Mouse (Mus musculus): ENCODE measurements around the gene P4ha1. TPM values are rescaled to one million over a fixed set of nuclear protein-coding genes. Genes with fewer than 3 reads are reported as not detected.
"Not testable (repeated sequence)": the region's sequence is repeated elsewhere in the genome, so short reads cannot be mapped to it uniquely, and the experiment has no call there.

P4ha1 gene
- 10 to 100 TPM; 43.4 to 48.1 TPM for total RNA-seq (2021)

GRCm38 (mm10) chr10:59323100-59323487 lies at the start of gene P4ha1:
Gene P4ha1, plus strand, starts transcription at chr10:59323296.
- intact Hi-C loops (cut with DNase I) = loop anchor here (5.0 kb wide), 1 partner anchor 379 kb away; the partner anchor contains the start of gene Micu1

GRCm38 (mm10) chr10:59275745-59276144 lies 47.4 kb upstream of the P4ha1 start:
- intact Hi-C loops (cut with DNase I) = no loop called here
- DNase-seq (ENCODE audit: low spot score in 2 of 2) = no peak

More at GRCm38 (mm10) chr10:59323100-59323487, at the start of gene P4ha1:
- DNase-seq (ENCODE audit: low spot score in 2 of 2) = peak; percentile 99

- intact Hi-C loops (cut with DNase I) = no loop called here
- DNase-seq (ENCODE audit: low spot score in 2 of 2) = no peak
Observed at GRCm38 (mm10) chr10:59277116-59277515, 46.0 kb upstream of the P4ha1 start.

GRCm38 (mm10) chr10:59277729-59278475 lies 45.2 kb upstream of the P4ha1 start:
- DNase-seq (ENCODE audit: low spot score in 2 of 2) = no peak
- intact Hi-C loops (cut with DNase I) = no loop called here

GRCm38 (mm10) chr10:59283164-59283563 lies 39.9 kb upstream of the P4ha1 start:
- no peak for DNase-seq (ENCODE audit: low spot score in 2 of 2)
- intact Hi-C loops (cut with DNase I) = no loop called here

GRCm38 (mm10) chr10:59283749-59284148 lies 39.3 kb upstream of the P4ha1 start:
- DNase-seq (ENCODE audit: low spot score in 2 of 2) = no peak
- intact Hi-C loops (cut with DNase I) = no loop called here

GRCm38 (mm10) chr10:59285530-59285929 lies 37.6 kb upstream of the P4ha1 start:
- intact Hi-C loops (cut with DNase I) = no loop called here
- peak in 1 of 2 experiments; percentile 64 for DNase-seq (ENCODE audit: low spot score in 2 of 2)

GRCm38 (mm10) chr10:59287251-59287650 lies 35.8 kb upstream of the P4ha1 start:
- no peak for DNase-seq (ENCODE audit: low spot score in 2 of 2)
- intact Hi-C loops (cut with DNase I) = no loop called here

- intact Hi-C loops (cut with DNase I) = no loop called here
- DNase-seq (ENCODE audit: low spot score in 2 of 2) = no peak
Observed at GRCm38 (mm10) chr10:59287662-59288061, 35.4 kb upstream of the P4ha1 start.

GRCm38 (mm10) chr10:59289062-59289461 lies 34.0 kb upstream of the P4ha1 start:
- intact Hi-C loops (cut with DNase I) = no loop called here
- no peak for DNase-seq (ENCODE audit: low spot score in 2 of 2)

GRCm38 (mm10) chr10:59291536-59291935 lies 31.6 kb upstream of the P4ha1 start:
- no peak for DNase-seq (ENCODE audit: low spot score in 2 of 2)
- intact Hi-C loops (cut with DNase I) = loop anchor here (5.0 kb wide), 1 partner anchor 479 kb away; the partner anchor contains the start of gene Sh3rf3

- intact Hi-C loops (cut with DNase I) = loop anchor here (1.0 to 5.0 kb wide), 4 partner anchors 71 to 480 kb away; partner anchors contain the start of genes Sept10, Sh3rf3 and Sowahc
- no peak for DNase-seq (ENCODE audit: low spot score in 2 of 2)
Observed at GRCm38 (mm10) chr10:59292079-59292478, 31.0 kb upstream of the P4ha1 start.

- intact Hi-C loops (cut with DNase I) = loop anchor here (1.0 to 5.0 kb wide), 4 partner anchors 71 to 480 kb away; partner anchors contain the start of genes Sept10, Sh3rf3 and Sowahc
- peak; percentile 89 to 92 for DNase-seq (ENCODE audit: low spot score in 2 of 2)
Observed at GRCm38 (mm10) chr10:59292558-59292957, 30.5 kb upstream of the P4ha1 start.

- peak; percentile 56 to 72 for DNase-seq (ENCODE audit: low spot score in 2 of 2)
- intact Hi-C loops (cut with DNase I) = loop anchor here (5.0 kb wide), 1 partner anchor 62 kb away; no protein-coding TSS in a partner anchor
Observed at GRCm38 (mm10) chr10:59295241-59295811, 27.8 kb upstream of the P4ha1 start.

- intact Hi-C loops (cut with DNase I) = loop anchor here (1.0 to 5.0 kb wide), 2 partner anchors 61 to 569 kb away; no protein-coding TSS in a partner anchor
- peak; percentile 82 to 87 for DNase-seq (ENCODE audit: low spot score in 2 of 2)
Observed at GRCm38 (mm10) chr10:59296261-59296660, 26.8 kb upstream of the P4ha1 start.

- DNase-seq (ENCODE audit: low spot score in 2 of 2); intact Hi-C loops (cut with DNase I): not testable (repeated sequence)
Observed at GRCm38 (mm10) chr10:59302671-59303070, 20.4 kb upstream of the P4ha1 start.

GRCm38 (mm10) chr10:59308993-59309715 lies 13.9 kb upstream of the P4ha1 start:
- intact Hi-C loops (cut with DNase I) = no loop called here
- DNase-seq (ENCODE audit: low spot score in 2 of 2) = peak in 1 of 2 experiments; percentile 54

- DNase-seq (ENCODE audit: low spot score in 2 of 2) = no peak
- intact Hi-C loops (cut with DNase I) = loop anchor here (5.0 kb wide), 1 partner anchor 42 kb away; no protein-coding TSS in a partner anchor
Observed at GRCm38 (mm10) chr10:59310124-59310523, 13.0 kb upstream of the P4ha1 start.

GRCm38 (mm10) chr10:59310691-59311457 lies 12.2 kb upstream of the P4ha1 start:
- intact Hi-C loops (cut with DNase I) = loop anchor here (5.0 kb wide), 1 partner anchor 41 kb away; no protein-coding TSS in a partner anchor

More at GRCm38 (mm10) chr10:59310691-59311457, 12.2 kb upstream of the P4ha1 start:
- DNase-seq (ENCODE audit: low spot score in 2 of 2) = no peak
